In the genomic region with DNA sequence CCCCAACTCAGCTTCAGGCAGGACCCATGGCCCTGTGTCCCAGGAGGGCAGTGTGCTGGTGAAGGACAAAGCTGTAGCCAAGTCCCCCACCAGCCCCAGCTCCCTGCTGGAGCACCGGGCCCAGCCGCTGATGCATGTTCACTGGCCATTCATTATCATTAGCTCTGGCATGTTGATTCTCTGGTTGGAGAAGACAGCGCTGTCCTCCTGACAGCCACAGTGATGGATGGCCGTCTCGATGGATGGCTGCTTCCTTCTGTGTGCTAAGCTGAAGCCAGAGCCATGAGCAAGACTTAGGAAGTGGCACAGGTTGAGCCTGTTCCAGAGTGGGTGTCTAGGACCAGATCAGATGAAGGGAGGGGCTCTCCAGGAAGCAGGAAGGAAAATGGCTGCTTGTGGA, we compare ENCODE assay signal across 17 mouse cellular contexts. TPM values are rescaled to one million over a fixed set of nuclear protein-coding genes. Genes with fewer than 3 reads are reported as not detected.
DNase-seq lines count a peak whose midpoint lies in the region; ATAC-seq and TF ChIP-seq lines count a peak whose summit lies in the region.
"Had no signal": no experiment of that assay in that cellular context is flagged by ENCODE, and none has a peak within 500 bp of the region (broad histone marks: within the 10 kb centered on the region; RNA-seq: fewer than 3 reads in every experiment).

No protein-coding gene starts in this region.

- no peak for TF ChIP-seq CTCF in lung, embryonic 14.5 days (IDR thresholded peaks at IDR 0.05; ENCODE audit: low read depth)

- no peak overlapping the region for H3K9ac ChIP-seq in heart, embryonic 11.5 days (ENCODE audit: low read depth, low read length)
- H3K9ac ChIP-seq in lung, embryonic 14.5 days: no peak overlapping the region
- no peak overlapping the region for H3K9ac ChIP-seq in hindbrain, embryonic 15.5 days
- H3K9ac ChIP-seq in neural tube, embryonic 14.5 days (replicated peaks; ENCODE audit: low read depth, low read length): no peak overlapping the region
- H3K9ac ChIP-seq: forebrain, embryonic 15.5 days had no signal

- DNase-seq in heart, embryonic 10.5 days (ENCODE audit: low spot score): no peak
- peak; percentile 24 for DNase-seq in lung, embryonic 14.5 days
- DNase-seq in lung, postnatal 25 days (ENCODE audit: low spot score): no peak
- no peak for DNase-seq in gastrocnemius, adult 8-10 months (ENCODE audit: low spot score in 2 of 2)
- DNase-seq in urinary bladder, postnatal 25 days (ENCODE audit: low spot score): no peak
- DNase-seq: gastrocnemius, postnatal 14 days; heart, postnatal 36 days; layer of hippocampus, adult 9-11 months; liver; lung, adult 18-20 months; right cerebral cortex, postnatal 14 days; thymus, postnatal 4 days had no signal

- peak overlapping the region; percentile 52; the same call in 1 of the 2 replicates for H3K27ac ChIP-seq in heart, embryonic 10.5 days
- no peak overlapping the region for H3K27ac ChIP-seq in heart, embryonic 11.5 days (ENCODE audit: low read depth, low read length)
- no peak overlapping the region for H3K27ac ChIP-seq in lung, embryonic 14.5 days (ENCODE audit: low read depth)
- peak overlapping the region; percentile 51 for H3K27ac ChIP-seq in hindbrain, embryonic 15.5 days (replicated peaks)
- H3K27ac ChIP-seq in neural tube, embryonic 14.5 days (ENCODE audit: low read depth, low read length): peak overlapping the region; percentile 44
- H3K27ac ChIP-seq: forebrain, embryonic 15.5 days had no signal

- 0 out of 2 replicates have a peak, but pooled peaks cover 11% of the 10 kb centered on the region for H3K36me3 ChIP-seq in heart, embryonic 10.5 days
- H3K36me3 ChIP-seq in heart, embryonic 11.5 days (ENCODE audit: control insufficient read depth, insufficient read depth, low read length): no peaks in the 10 kb centered on the region
- H3K36me3 ChIP-seq in lung, embryonic 14.5 days (ENCODE audit: insufficient read depth): no peaks in the 10 kb centered on the region
- no peaks in the 10 kb centered on the region for H3K36me3 ChIP-seq in hindbrain, embryonic 15.5 days
- no peaks in the 10 kb centered on the region for H3K36me3 ChIP-seq in neural tube, embryonic 14.5 days (ENCODE audit: control insufficient read depth, insufficient read depth, low read length)
- H3K36me3 ChIP-seq: forebrain, embryonic 15.5 days had no signal

- H3K4me3 ChIP-seq in heart, embryonic 10.5 days: no peak overlapping the region
- no peak overlapping the region for H3K4me3 ChIP-seq in heart, embryonic 11.5 days (ENCODE audit: low read depth, low read length)
- no peak overlapping the region for H3K4me3 ChIP-seq in lung, embryonic 14.5 days (ENCODE audit: low read depth, low read length)
- no peak overlapping the region for H3K4me3 ChIP-seq in hindbrain, embryonic 15.5 days
- H3K4me3 ChIP-seq in neural tube, embryonic 14.5 days (ENCODE audit: low read depth, low read length): no peak overlapping the region
- H3K4me3 ChIP-seq: forebrain, embryonic 15.5 days had no signal

- H3K9me3 ChIP-seq in heart, embryonic 10.5 days: no peaks in the 10 kb centered on the region
- no peaks in the 10 kb centered on the region for H3K9me3 ChIP-seq in heart, embryonic 11.5 days (replicated peaks; ENCODE audit: control insufficient read depth, low read length)
- H3K9me3 ChIP-seq in lung, embryonic 14.5 days (ENCODE audit: low read depth, low read length): no peaks in the 10 kb centered on the region
- H3K9me3 ChIP-seq in hindbrain, embryonic 15.5 days: no peaks in the 10 kb centered on the region
- no peaks in the 10 kb centered on the region for H3K9me3 ChIP-seq in neural tube, embryonic 14.5 days (ENCODE audit: control insufficient read depth, low read length)
- H3K9me3 ChIP-seq: forebrain, embryonic 15.5 days had no signal

- H3K27me3 ChIP-seq in heart, embryonic 10.5 days (ENCODE audit: insufficient read depth, poor library complexity, severe bottlenecking): peaks cover 65% of the 10 kb centered on the region
- no peaks in the 10 kb centered on the region; the same call in none of the 2 replicates for H3K27me3 ChIP-seq in heart, embryonic 11.5 days (ENCODE audit: control insufficient read depth, insufficient read depth, low read length)
- no peaks in the 10 kb centered on the region for H3K27me3 ChIP-seq in lung, embryonic 14.5 days (ENCODE audit: insufficient read depth, low read length)
- H3K27me3 ChIP-seq in hindbrain, embryonic 15.5 days: 0 out of 2 replicates have a peak, but pooled peaks cover 3% of the 10 kb centered on the region
- H3K27me3 ChIP-seq in neural tube, embryonic 14.5 days (ENCODE audit: control insufficient read depth, insufficient read depth, low read length): no peaks in the 10 kb centered on the region
- H3K27me3 ChIP-seq: forebrain, embryonic 15.5 days had no signal

- H3K4me2 ChIP-seq in heart, embryonic 11.5 days: no peak overlapping the region
- H3K4me2 ChIP-seq in lung, embryonic 14.5 days: no peak overlapping the region
- no peak overlapping the region for H3K4me2 ChIP-seq in hindbrain, embryonic 15.5 days
- no peak overlapping the region for H3K4me2 ChIP-seq in neural tube, embryonic 14.5 days (ENCODE audit: low read depth, low read length)
- H3K4me2 ChIP-seq: forebrain, embryonic 15.5 days had no signal

- no peak for ATAC-seq in heart, embryonic 11.5 days (replicated peaks; ENCODE audit: insufficient number of reproducible peaks, low FRiP score, low TSS enrichment)
- ATAC-seq in lung, embryonic 14.5 days (ENCODE audit: insufficient read depth): no peak
- peak; percentile 32; the same call in 1 of the 2 replicates for ATAC-seq in hindbrain, embryonic 15.5 days (ENCODE audit: low FRiP score, low read depth)
- ATAC-seq in neural tube, embryonic 14.5 days (ENCODE audit: low read depth): peak; percentile 39; the same call in 1 of the 2 replicates
- ATAC-seq: forebrain, embryonic 15.5 days; intestine, postnatal 0 days had no signal

- WGBS in heart, embryonic 10.5 days: 36% methylated on average over 5 of the region's 5 CpGs
- WGBS in heart, embryonic 11.5 days (ENCODE audit: insufficient replicate concordance): 15% methylated on average over 5 of the region's 5 CpGs
- 11% methylated on average over 5 of the region's 5 CpGs for WGBS in lung, embryonic 14.5 days
- WGBS in hindbrain, embryonic 15.5 days: 17% methylated on average over 5 of the region's 5 CpGs
- 4% methylated on average over 5 of the region's 5 CpGs for WGBS in neural tube, embryonic 14.5 days

- peaks cover 77% of the 10 kb centered on the region for H3K4me1 ChIP-seq in heart, embryonic 10.5 days
- H3K4me1 ChIP-seq in heart, embryonic 11.5 days (ENCODE audit: control insufficient read depth, insufficient read depth, low read length): peaks cover 36% of the 10 kb centered on the region
- H3K4me1 ChIP-seq in lung, embryonic 14.5 days (ENCODE audit: insufficient read depth): 0 out of 2 replicates have a peak, but pooled peaks cover 3% of the 10 kb centered on the region
- peaks cover 53% of the 10 kb centered on the region for H3K4me1 ChIP-seq in hindbrain, embryonic 15.5 days (replicated peaks)
- peaks cover 45% of the 10 kb centered on the region for H3K4me1 ChIP-seq in neural tube, embryonic 14.5 days (ENCODE audit: control insufficient read depth, insufficient read depth, low read length)

RNA-seq across cellular contexts. Expression of a gene that starts 30.5 kb away (rescaled TPM):
- 0.23 and 0.65 TPM in 2 replicates for polyA plus RNA-seq in heart, embryonic 10.5 days (2016; fragmentation: Nextera tagmentation; extraction: Ambion mirVana)
- 0.13 TPM in 1 of 2 replicates, not detected in the other for polyA plus RNA-seq in heart, embryonic 11.5 days (2014; fragmentation: Nextera tagmentation; extraction: Ambion mirVana)
- polyA plus RNA-seq in lung, embryonic 14.5 days (2014; fragmentation: Nextera tagmentation; extraction: Ambion mirVana): not detected in 2 replicates
- polyA plus RNA-seq in hindbrain, embryonic 15.5 days (2015; fragmentation: Nextera tagmentation; extraction: Ambion mirVana): 0.64 and 0.73 TPM in 2 replicates
- polyA plus RNA-seq in neural tube, embryonic 14.5 days (2014; fragmentation: Nextera tagmentation; extraction: Ambion mirVana): 0.24 and 0.45 TPM in 2 replicates
- under 1 TPM; 0.05 to 0.16 (median 0.14) TPM for total RNA-seq in gastrocnemius, adult 8-10 months (2022)
- total RNA-seq: gastrocnemius, postnatal 14 days had no signal
- polyA plus RNA-seq: intestine, postnatal 0 days had no signal

RNA-seq across cellular contexts. Expression of a gene that starts 40.3 kb away (rescaled TPM):
- 14.3 and 16.5 TPM in 2 replicates for polyA plus RNA-seq in heart, embryonic 10.5 days (2016; fragmentation: Nextera tagmentation; extraction: Ambion mirVana)
- polyA plus RNA-seq in heart, embryonic 11.5 days (2014; fragmentation: Nextera tagmentation; extraction: Ambion mirVana): 10.0 and 12.0 TPM in 2 replicates
- polyA plus RNA-seq in lung, embryonic 14.5 days (2014; fragmentation: Nextera tagmentation; extraction: Ambion mirVana): 8.8 and 10.4 TPM in 2 replicates
- 21.3 and 21.6 TPM in 2 replicates for polyA plus RNA-seq in hindbrain, embryonic 15.5 days (2015; fragmentation: Nextera tagmentation; extraction: Ambion mirVana)
- polyA plus RNA-seq in neural tube, embryonic 14.5 days (2014; fragmentation: Nextera tagmentation; extraction: Ambion mirVana): 12.5 and 14.6 TPM in 2 replicates
- 1 to 10 TPM; 2.4 to 4.1 (median 2.7) TPM for total RNA-seq in gastrocnemius, adult 8-10 months (2022)

RNA-seq across cellular contexts. Expression of a gene that starts 48.9 kb away (rescaled TPM):
- polyA plus RNA-seq in heart, embryonic 10.5 days (2016; fragmentation: Nextera tagmentation; extraction: Ambion mirVana): 15.8 and 17.0 TPM in 2 replicates
- polyA plus RNA-seq in heart, embryonic 11.5 days (2014; fragmentation: Nextera tagmentation; extraction: Ambion mirVana): 13.7 and 15.7 TPM in 2 replicates
- 17.9 and 18.7 TPM in 2 replicates for polyA plus RNA-seq in lung, embryonic 14.5 days (2014; fragmentation: Nextera tagmentation; extraction: Ambion mirVana)
- 19.1 and 20.4 TPM in 2 replicates for polyA plus RNA-seq in hindbrain, embryonic 15.5 days (2015; fragmentation: Nextera tagmentation; extraction: Ambion mirVana)
- 19.1 and 19.9 TPM in 2 replicates for polyA plus RNA-seq in neural tube, embryonic 14.5 days (2014; fragmentation: Nextera tagmentation; extraction: Ambion mirVana)
- total RNA-seq in gastrocnemius, adult 8-10 months (2022): 10 to 100 TPM; 13.3 to 16.6 (median 15.8) TPM

RNA-seq across cellular contexts. Expression of a gene that starts 49.3 kb away (rescaled TPM):
- 9.6 TPM in 2 replicates for polyA plus RNA-seq in heart, embryonic 10.5 days (2016; fragmentation: Nextera tagmentation; extraction: Ambion mirVana)
- 7.5 and 8.2 TPM in 2 replicates for polyA plus RNA-seq in heart, embryonic 11.5 days (2014; fragmentation: Nextera tagmentation; extraction: Ambion mirVana)
- polyA plus RNA-seq in lung, embryonic 14.5 days (2014; fragmentation: Nextera tagmentation; extraction: Ambion mirVana): 11.4 and 14.3 TPM in 2 replicates
- 15.1 and 17.5 TPM in 2 replicates for polyA plus RNA-seq in hindbrain, embryonic 15.5 days (2015; fragmentation: Nextera tagmentation; extraction: Ambion mirVana)
- polyA plus RNA-seq in neural tube, embryonic 14.5 days (2014; fragmentation: Nextera tagmentation; extraction: Ambion mirVana): 8.9 and 10.8 TPM in 2 replicates
- 1 to 10 TPM; 4.3 to 7.2 (median 6.3) TPM for total RNA-seq in gastrocnemius, adult 8-10 months (2022)

Comparison
In these comparisons a context has a peak if more than half of its experiments do, and no peak if none do; other contexts are left out.
1. H3K27ac ChIP-seq: peak in heart, embryonic 10.5 days (single experiment), hindbrain, embryonic 15.5 days (single experiment) and neural tube, embryonic 14.5 days (single experiment); none in heart, embryonic 11.5 days (single experiment) and lung, embryonic 14.5 days (single experiment).
2. ATAC-seq: peak in hindbrain, embryonic 15.5 days (single experiment) and neural tube, embryonic 14.5 days (single experiment); none in heart, embryonic 11.5 days (single experiment) and lung, embryonic 14.5 days (single experiment).